Mouse (Mus musculus) limb, embryonic 11.5 days (tissue): ENCODE results near the gene Ppm1n. TPM values are rescaled to one million over a fixed set of nuclear protein-coding genes. Genes with fewer than 3 reads are reported as not detected.

Experiments
- ATAC-seq: fragments of 200-750 bp; cut with Nextera tagmentation; 2 replicates; pipeline ENCODE4 v1.8.0; 2017; ENCODE audit warnings: low read depth; ENCODE audit not compliant: insufficient number of reproducible peaks, low FRiP score, low TSS enrichment
- DNase-seq: peaks from one replicate; pipeline ENCODE4 v3.0.0-alpha.2; 2015; ENCODE audit warnings: low spot score
- H3K27ac ChIP-seq: fragments of 300-500 bp; sonication (generic); replicated peaks from 2 replicates; pipeline ENCODE4 v1.5.1; 2014; ENCODE audit warnings: low read depth, mild to moderate bottlenecking, low read length
- H3K27me3 ChIP-seq: fragments of 300-500 bp; sonication (generic); 2 replicates; pipeline ENCODE4 v1.6.1; 2014; ENCODE audit warnings: mild to moderate bottlenecking, low read length, mixed read lengths; ENCODE audit not compliant: control insufficient read depth, insufficient read depth
- H3K36me3 ChIP-seq: fragments of 300-500 bp; sonication (generic); 2 replicates; pipeline ENCODE4 v1.6.1; 2014; ENCODE audit warnings: mild to moderate bottlenecking, low read length, moderate library complexity, mixed read lengths; ENCODE audit not compliant: control insufficient read depth, insufficient read depth
- H3K4me1 ChIP-seq: fragments of 300-500 bp; sonication (generic); 2 replicates; pipeline ENCODE4 v1.6.1; 2014; ENCODE audit warnings: low read length, mixed read lengths; ENCODE audit not compliant: control insufficient read depth, insufficient read depth
- H3K4me2 ChIP-seq: fragments of 300-500 bp; sonication (generic); 2 replicates; pipeline ENCODE4 v1.6.1; 2014; ENCODE audit warnings: low read depth, mild to moderate bottlenecking, moderate library complexity; ENCODE audit not compliant: severe bottlenecking
- H3K4me3 ChIP-seq: fragments of 300-500 bp; sonication (generic); 2 replicates; pipeline ENCODE4 v1.5.1; 2014; ENCODE audit warnings: low read depth, low read length
- H3K9ac ChIP-seq: fragments of 300-500 bp; sonication (generic); 2 replicates; pipeline ENCODE4 v1.6.1; 2014; ENCODE audit warnings: mild to moderate bottlenecking, low read length
- H3K9me3 ChIP-seq: fragments of 300-500 bp; sonication (generic); 2 replicates; pipeline ENCODE4 v1.6.1; 2016; ENCODE audit warnings: low read length; ENCODE audit not compliant: control insufficient read depth
- WGBS: fragments of 180-500 bp; shearing (Covaris S2); extraction: QIAGEN DNeasy Blood & Tissue Kit; methylation state at CpG from one replicate; pipeline ENCODE4 v1.1.7; 2014; 5-methylcytosine and 5-hydroxymethylcytosine counted together
- polyA plus RNA-seq: library from polyadenylated mRNA; unstranded; fragments of >200 nt; fragmentation: Nextera tagmentation; extraction: Ambion mirVana; gene quantifications from 2 replicates; pipeline ENCODE4 v1.2.1, GENCODE M21; 2014

Ppm1n gene
- polyA plus RNA-seq, 1 experiment from 2014 or later = 0.24 TPM

DNA sequence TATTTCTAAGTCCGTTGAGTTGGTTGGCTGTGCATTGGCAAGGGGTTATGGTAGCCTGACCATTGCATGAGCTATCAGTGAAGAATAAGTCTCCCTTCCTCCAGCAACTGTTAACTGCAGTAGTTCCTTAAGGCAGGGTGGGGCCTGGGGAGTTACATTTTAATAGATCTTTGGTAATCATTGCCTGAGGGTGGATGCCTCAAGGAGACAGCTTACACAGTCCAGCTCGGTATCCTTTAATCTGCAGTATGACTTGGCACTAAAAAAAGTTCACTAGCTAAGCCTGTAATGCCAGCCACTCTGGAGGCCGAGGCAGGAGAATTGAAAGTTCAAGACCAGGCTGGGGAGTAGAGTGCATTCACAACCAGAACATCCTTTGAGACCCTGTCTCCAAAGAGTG lies 48.0 kb downstream of the Ppm1n start:
- no peak for DNase-seq
- Histone ChIP-seq H3K4me1 (peaks cover 5% of the 10 kb centered on the region; the same call in 1 of the 2 replicates), H3K4me3 (no peak overlapping the region), H3K4me2 (no peak overlapping the region), H3K27ac (no peak overlapping the region), H3K36me3 (peaks cover 10% of the 10 kb centered on the region; the same call in 1 of the 2 replicates), H3K9me3 (no peaks in the 10 kb centered on the region), H3K9ac (no peak overlapping the region), H3K27me3 (no peaks in the 10 kb centered on the region)
- no peak for ATAC-seq
- 91% methylated on average over 3 of the region's 3 CpGs for WGBS

GRCm38 (mm10) chr7:19230899-19231298 lies 49.0 kb downstream of the Ppm1n start:
- no peak overlapping the region for H3K9ac ChIP-seq
- H3K4me3 ChIP-seq = no peak overlapping the region
- no peaks in the 10 kb centered on the region for H3K27me3 ChIP-seq
- WGBS = 93% methylated on average over 5 of the region's 5 CpGs
- no peak for ATAC-seq
- no peak overlapping the region for H3K27ac ChIP-seq
- DNase-seq = no peak
- H3K36me3 ChIP-seq = peaks cover 10% of the 10 kb centered on the region; the same call in 1 of the 2 replicates
- no peak overlapping the region for H3K4me2 ChIP-seq
- H3K4me1 ChIP-seq = peaks cover 5% of the 10 kb centered on the region; the same call in 1 of the 2 replicates
- no peaks in the 10 kb centered on the region for H3K9me3 ChIP-seq

GRCm38 (mm10) chr7:19230041-19230580 lies 49.8 kb downstream of the Ppm1n start:
- no peak overlapping the region for H3K27ac ChIP-seq

DNA sequence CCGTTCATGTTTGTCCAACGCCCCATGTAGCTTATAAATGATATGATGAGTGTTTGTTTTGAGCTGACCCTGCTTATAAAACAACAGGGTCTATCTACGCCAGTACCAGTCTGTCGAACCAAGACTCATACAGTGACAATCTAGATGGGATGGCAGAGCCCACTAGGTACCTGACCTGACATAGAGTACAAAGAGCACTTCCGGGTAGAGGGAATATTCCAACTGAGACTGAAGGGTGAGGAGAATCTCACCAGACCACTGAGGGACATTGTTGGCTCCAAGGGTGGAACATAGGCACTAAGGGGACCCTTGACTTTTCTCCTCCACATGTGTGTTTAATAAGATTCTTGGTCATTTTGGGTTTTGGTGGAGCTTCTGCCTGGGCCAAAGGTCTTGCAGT lies 50.5 kb downstream of the Ppm1n start:
- H3K9ac ChIP-seq = peak overlapping the region; percentile 70
- 55% methylated on average over 5 of the region's 5 CpGs for WGBS
- peak overlapping the region; percentile 82 for H3K4me2 ChIP-seq
- H3K36me3 ChIP-seq = peaks cover 10% of the 10 kb centered on the region; the same call in 1 of the 2 replicates
- H3K9me3 ChIP-seq = no peaks in the 10 kb centered on the region
- no peak for DNase-seq
- H3K4me1 ChIP-seq = peaks cover 5% of the 10 kb centered on the region; the same call in 1 of the 2 replicates
- no peaks in the 10 kb centered on the region for H3K27me3 ChIP-seq
- peak overlapping the region; percentile 64 for H3K4me3 ChIP-seq
- no peak overlapping the region for H3K27ac ChIP-seq
- no peak for ATAC-seq

More at GRCm38 (mm10) chr7:19230041-19230580, 49.8 kb downstream of the Ppm1n start:
- Histone ChIP-seq H3K9me3 (no peaks in the 10 kb centered on the region), H3K4me3 (0 out of 2 replicates have a peak overlapping the region, but pooled peaks have one; percentile 6), H3K4me2 (0 out of 2 replicates have a peak overlapping the region, but pooled peaks have one; percentile 12), H3K4me1 (peaks cover 5% of the 10 kb centered on the region; the same call in 1 of the 2 replicates), H3K36me3 (peaks cover 10% of the 10 kb centered on the region; the same call in 1 of the 2 replicates), H3K27me3 (no peaks in the 10 kb centered on the region), H3K9ac (0 out of 2 replicates have a peak overlapping the region, but pooled peaks have one; percentile 7)
- ATAC-seq (no peak), DNase-seq (no peak)
- 95% methylated on average over 2 of the region's 2 CpGs for WGBS

DNA sequence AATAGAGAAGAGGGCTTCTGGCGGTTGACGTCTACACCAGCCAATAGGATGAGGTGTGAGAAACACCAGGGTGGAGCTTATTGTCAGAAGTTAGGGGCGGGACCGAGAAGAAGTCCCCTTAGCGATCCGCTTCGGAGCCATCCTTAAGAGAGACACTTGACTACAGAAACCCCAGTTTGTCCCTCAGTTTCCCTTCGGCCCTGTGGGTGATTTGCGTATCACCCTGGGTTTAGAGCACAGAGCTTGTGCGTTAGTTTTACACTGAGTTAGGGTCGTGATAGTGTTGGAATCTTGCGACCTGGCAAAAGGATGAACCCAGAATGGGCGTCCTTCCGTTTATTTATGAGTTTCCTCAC lies 51.1 kb downstream of the Ppm1n start:
- Histone ChIP-seq H3K4me1 (peaks cover 5% of the 10 kb centered on the region; the same call in 1 of the 2 replicates), H3K27me3 (no peaks in the 10 kb centered on the region), H3K4me3 (peak overlapping the region; percentile 64), H3K9ac (peak overlapping the region; percentile 70), H3K36me3 (peaks cover 10% of the 10 kb centered on the region; the same call in 1 of the 2 replicates), H3K9me3 (no peaks in the 10 kb centered on the region), H3K4me2 (peak overlapping the region; percentile 82), H3K27ac (no peak overlapping the region)
- under 1% methylated on average over 14 of the region's 14 CpGs for WGBS
- ATAC-seq = no peak
- DNase-seq = no peak

- ATAC-seq (peak; percentile 94), DNase-seq (peak; percentile 100)
- Histone ChIP-seq H3K4me2 (peak within 1 kb of the TSS; percentile 82), H3K27me3 (no peaks in the 10 kb centered on the region), H3K36me3 (peaks cover 7% of the 10 kb centered on the region; the same call in 1 of the 2 replicates), H3K9me3 (no peaks in the 10 kb centered on the region), H3K4me1 (peaks cover 5% of the 10 kb centered on the region; the same call in 1 of the 2 replicates), H3K4me3 (peak within 1 kb of the TSS; percentile 64), H3K9ac (peak within 1 kb of the TSS; percentile 74), H3K27ac (peak within 1 kb of the TSS; percentile 94)
- under 1% methylated on average over 91 of the region's 91 CpGs for WGBS
These were observed 51.7 kb downstream of the Ppm1n start, which contains the start of gene Opa3 for GRCm38 (mm10) chr7:19227883-19228792. Gene Opa3 (plus strand): TSS chr7:19228334.

GRCm38 (mm10) chr7:19226817-19227797 lies 52.8 kb downstream of the Ppm1n start:
- Histone ChIP-seq H3K27me3 (no peaks in the 10 kb centered on the region), H3K36me3 (peaks cover 9% of the 10 kb centered on the region; the same call in 1 of the 2 replicates), H3K4me3 (peak overlapping the region; percentile 64), H3K9me3 (no peaks in the 10 kb centered on the region), H3K9ac (peak overlapping the region; percentile 52), H3K4me2 (peak overlapping the region; percentile 82), H3K4me1 (peaks cover 5% of the 10 kb centered on the region; the same call in 1 of the 2 replicates), H3K27ac (no peak overlapping the region; the same call in none of the 2 replicates)
- ATAC-seq (peak; percentile 22), DNase-seq (peak; percentile 50)
- WGBS = 20% methylated on average over 20 of the region's 20 CpGs
